Mouse (Mus musculus): ENCODE results near the gene Hecw1. TPM values are rescaled to one million over a fixed set of nuclear protein-coding genes. Genes with fewer than 3 reads are reported as not detected.

Gene Hecw1
- 10 to 100 TPM; 65.4 to 68.6 TPM for total RNA-seq (2021)
- long read RNA-seq, experiment 1, partial matches to known transcripts: 6 of 9 reads
- long read RNA-seq, experiment 1, other reads (novel, unspliced or antisense): 2 of 9 reads
- long read RNA-seq, experiment 2, partial matches to known transcripts: 7 of 13 reads
- long read RNA-seq, experiment 2, other reads (novel, unspliced or antisense): 4 of 13 reads

DNA sequence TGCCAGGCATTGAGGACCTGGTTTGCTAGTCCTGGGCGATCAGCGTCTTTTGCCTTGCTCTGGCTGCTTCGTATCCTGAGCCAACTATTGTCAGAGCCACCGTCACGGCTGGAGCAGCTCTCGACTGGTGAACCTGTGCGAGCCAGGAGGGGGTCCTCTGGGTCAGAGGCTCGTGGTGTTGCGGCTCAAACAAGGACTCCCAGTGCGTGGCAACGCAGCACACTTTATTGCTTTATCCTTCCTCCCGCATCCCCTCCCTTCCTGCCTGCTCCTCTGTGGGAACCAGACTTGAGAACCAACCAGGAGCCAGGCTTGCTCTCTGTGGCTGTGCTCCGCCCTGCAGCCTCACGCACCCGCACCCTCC lies at the start of gene Hecw1:
TSS of gene Hecw1 (minus strand) at position 323 of the 364 bp plus-strand sequence.
- TF ChIP-seq CTCF (conservative IDR thresholded peaks at IDR 0.05): no peak

DNA sequence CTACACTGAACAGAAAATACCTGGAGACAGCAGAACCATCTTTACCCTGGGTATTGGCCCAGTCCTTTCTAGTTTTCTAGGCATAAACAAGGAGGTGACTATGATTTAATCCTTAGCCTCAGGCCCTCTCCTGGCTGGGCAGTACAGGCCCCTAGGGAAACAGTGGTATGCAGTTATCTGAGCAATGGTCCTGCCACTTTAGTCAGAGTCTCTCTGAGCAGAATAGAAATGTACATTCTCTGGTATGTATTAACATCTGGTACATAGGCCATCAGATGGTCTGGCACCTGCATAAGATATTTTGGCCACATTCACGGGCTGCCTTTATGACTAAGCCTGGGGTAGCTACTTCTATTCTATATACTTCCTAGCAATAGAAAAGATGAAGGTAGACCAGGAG lies 38.3 kb upstream of the Hecw1 start:
- no peak for DNase-seq (ENCODE audit: low spot score in 2 of 2)
- H3K27ac ChIP-seq: no peak overlapping the region
- no peak overlapping the region for H3K4me3 ChIP-seq
- no peak for TF ChIP-seq CTCF (conservative IDR thresholded peaks at IDR 0.05)

More for the DNA sequence above, at the start of gene Hecw1:
- Histone ChIP-seq H3K27ac (peak within 1 kb of the TSS; percentile 92), H3K4me3 (peak within 1 kb of the TSS; percentile 76)
- peak; percentile 48 to 56 for DNase-seq (ENCODE audit: low spot score in 2 of 2)

DNA sequence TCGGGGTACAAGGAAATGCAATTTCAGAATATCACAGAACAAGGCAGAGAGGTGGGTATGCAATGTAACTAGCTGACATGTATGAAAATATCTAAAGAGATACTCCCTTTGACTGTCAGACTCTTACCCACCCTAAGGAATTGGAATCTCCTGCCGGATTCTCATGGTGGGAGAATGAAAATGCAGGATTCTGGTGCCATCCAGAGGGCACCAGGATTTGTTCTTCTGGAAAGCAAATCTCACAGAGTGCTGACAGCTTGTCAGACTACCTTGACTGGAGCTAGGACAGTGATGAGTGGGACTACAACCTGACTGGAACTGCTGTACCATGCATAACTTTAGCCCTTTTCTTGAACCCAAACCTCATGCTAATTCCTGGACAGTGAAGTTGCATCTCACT lies 29.6 kb upstream of the Hecw1 start:
- Histone ChIP-seq H3K27ac (no peak overlapping the region), H3K4me3 (no peak overlapping the region)
- peak; percentile 63 for TF ChIP-seq CTCF (conservative IDR thresholded peaks at IDR 0.05)
- DNase-seq (ENCODE audit: low spot score in 2 of 2): no peak

DNA sequence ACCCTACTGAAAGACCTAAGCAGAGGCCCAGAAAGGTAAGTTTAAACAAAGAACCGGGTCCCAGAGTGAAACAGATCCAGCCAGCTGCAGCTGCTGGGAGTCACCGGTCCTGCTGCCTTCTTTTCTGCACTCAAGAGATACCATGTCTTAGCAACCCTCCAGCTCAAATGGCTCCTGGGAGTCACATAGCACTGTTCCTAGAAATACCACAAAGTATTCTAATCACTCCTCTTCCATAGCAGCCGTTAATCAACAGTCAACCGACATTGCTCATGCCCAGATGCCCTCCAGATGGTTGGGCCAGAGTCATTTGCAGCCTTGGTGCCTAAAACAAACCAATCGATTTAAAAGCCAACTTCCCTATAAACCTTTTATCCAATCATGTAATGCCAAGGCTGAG lies 19.8 kb upstream of the Hecw1 start:
- no peak overlapping the region for H3K4me3 ChIP-seq
- TF ChIP-seq CTCF (conservative IDR thresholded peaks at IDR 0.05): no peak
- DNase-seq (ENCODE audit: low spot score in 2 of 2): no peak
- H3K27ac ChIP-seq: no peak overlapping the region

DNA sequence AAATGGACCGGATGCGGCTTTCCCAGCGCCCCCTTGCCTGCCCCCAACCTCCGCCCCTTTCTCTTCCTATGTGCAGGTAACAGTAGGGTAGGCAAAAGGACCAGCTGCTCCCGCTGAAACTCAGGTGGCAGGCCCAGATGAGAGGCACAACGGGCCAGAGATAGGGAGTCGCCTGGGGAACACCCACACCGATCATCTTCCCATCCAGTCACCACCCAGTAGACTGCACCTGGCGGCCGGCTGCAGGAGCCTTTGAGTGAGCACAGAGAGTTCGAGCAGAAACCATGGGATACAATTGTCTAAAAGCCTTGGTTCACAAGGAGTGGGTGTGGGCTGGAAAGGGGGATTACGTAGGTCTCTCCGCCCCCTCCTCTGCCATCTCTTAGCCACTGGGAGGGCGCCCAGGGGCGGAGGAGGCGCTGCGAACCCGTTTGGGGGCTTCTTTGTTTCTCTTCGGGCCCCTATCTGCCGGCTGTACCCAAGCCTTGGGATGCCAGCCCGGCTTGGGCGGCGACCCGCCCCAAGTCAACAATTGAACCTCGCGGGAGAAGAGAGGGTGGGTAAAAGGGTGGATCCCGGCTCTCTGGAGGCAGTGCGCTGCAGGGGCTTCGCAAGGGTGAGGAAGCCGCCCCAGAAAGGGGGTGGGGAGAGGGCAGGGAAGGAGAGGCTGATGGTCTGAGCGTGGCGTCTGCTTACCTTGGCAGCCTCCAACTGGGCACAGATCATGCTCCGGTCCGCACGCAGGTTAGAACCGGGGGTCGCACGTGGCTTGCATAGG lies 711 bp downstream of the Hecw1 start:
- H3K4me3 ChIP-seq: peak overlapping the region; percentile 76
- no peak for TF ChIP-seq CTCF (conservative IDR thresholded peaks at IDR 0.05)
- H3K27ac ChIP-seq: peak overlapping the region; percentile 92
- peak; percentile 39 to 61 for DNase-seq (ENCODE audit: low spot score in 2 of 2)

DNA sequence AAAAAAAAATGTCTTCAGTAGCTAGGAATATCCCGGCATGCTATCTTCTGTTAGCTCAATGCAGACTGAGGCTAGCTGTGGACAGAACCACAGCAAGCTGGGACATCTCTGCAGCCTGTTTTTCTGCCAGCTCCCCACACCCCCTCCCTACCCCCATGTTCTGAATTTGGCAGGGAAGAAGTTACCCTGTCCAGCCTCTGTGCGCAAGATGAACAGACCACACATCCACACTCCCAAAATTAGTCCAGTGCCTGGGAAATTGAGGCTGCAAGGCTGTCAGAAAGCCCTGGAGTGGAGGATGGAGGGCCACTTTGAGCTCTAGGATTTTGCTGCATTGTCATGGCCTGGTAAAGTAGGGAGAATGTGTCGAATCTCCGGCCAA lies 1.3 kb downstream of the Hecw1 start:
- TF ChIP-seq CTCF (conservative IDR thresholded peaks at IDR 0.05): no peak
- H3K4me3 ChIP-seq: peak overlapping the region; percentile 76
- peak overlapping the region; percentile 92 for H3K27ac ChIP-seq
- DNase-seq (ENCODE audit: low spot score in 2 of 2): peak in 1 of 2 experiments; percentile 26

DNA sequence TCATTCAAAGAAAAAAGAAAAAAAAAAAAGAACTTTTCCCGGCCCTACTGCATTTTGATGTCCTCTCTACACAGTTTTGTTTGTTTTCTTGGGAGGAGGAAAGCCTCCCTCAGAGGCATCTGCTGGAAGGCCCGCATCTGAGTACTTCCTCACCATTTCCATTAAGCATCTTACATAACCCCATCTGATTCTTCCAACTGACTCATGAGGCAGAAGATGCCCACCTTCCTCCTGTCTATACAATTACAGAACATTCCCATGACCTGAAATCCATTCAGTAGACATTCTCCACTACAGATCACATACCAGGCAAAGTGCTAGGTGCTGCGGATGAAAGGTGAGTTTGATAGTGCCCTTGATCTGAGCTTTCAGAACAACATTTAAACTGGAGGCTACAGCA lies 3.4 kb downstream of the Hecw1 start:
- Histone ChIP-seq H3K27ac (peak overlapping the region; percentile 92), H3K4me3 (peak overlapping the region; percentile 76)
- no peak for DNase-seq (ENCODE audit: low spot score in 2 of 2)
- TF ChIP-seq CTCF (conservative IDR thresholded peaks at IDR 0.05): no peak

DNA sequence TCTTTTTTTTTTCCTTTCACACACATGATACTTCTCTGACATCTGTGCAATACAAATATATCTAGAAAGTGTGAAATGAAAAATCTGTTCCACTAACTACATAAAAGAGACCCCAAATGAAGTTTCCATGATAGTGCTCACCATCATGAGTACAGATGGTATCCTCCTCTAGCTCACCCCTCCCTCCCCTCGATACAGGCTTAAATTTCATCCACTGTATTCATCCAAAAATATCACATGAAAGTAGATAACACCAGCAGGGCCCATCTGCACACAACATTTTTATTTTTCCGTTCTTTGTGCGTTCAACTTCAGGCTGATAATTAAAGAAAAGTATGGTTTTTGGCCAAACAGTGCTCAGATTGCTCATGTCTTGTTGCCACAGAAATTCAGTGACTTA lies 5.5 kb downstream of the Hecw1 start:
- TF ChIP-seq CTCF (conservative IDR thresholded peaks at IDR 0.05): no peak
- H3K27ac ChIP-seq: peak overlapping the region; percentile 75
- H3K4me3 ChIP-seq: peak overlapping the region; percentile 19; the same call in 1 of the 2 replicates
- peak; percentile 43 to 72 for DNase-seq (ENCODE audit: low spot score in 2 of 2)

DNA sequence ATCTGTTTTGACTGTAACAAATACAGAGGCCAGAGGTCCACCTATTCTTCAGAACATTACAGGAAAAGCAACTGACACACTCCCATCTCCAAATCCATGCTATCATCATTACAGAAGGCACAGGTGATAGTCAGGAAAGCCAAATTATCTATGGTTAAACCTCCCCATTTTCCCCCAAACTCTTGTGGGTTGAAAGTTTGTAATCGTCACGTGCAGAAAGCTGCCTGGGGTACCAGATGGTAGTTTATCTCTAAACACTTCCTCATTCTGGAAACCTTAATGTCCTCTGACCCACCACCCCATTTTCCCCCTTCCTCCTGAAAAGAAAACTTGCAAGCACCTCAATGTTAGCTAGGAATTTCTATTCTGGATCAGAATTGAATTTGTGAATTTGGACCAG lies 7.9 kb downstream of the Hecw1 start:
- TF ChIP-seq CTCF (conservative IDR thresholded peaks at IDR 0.05): no peak
- Histone ChIP-seq H3K4me3 (no peak overlapping the region), H3K27ac (no peak overlapping the region)
- DNase-seq (ENCODE audit: low spot score in 2 of 2): no peak

DNA sequence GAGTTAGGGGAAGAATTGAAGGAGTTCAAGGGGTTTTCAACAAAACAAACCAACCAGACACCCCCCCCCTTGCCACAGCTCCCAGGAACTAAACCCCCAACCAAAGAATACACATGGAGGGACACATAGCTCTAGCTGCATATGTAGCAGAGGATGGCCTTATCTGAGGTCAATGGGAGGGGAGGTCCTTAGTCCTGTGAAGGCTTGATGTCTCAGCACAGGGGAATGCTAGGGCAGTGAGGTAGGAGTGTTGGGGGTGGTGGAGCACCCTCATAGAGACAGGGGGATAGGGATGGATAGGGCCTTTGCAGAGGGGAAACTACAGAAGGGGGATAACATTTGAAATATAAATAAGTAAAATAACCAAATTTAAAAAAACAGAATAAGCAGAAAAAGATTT lies 9.1 kb downstream of the Hecw1 start:
- Histone ChIP-seq H3K4me3 (no peak overlapping the region), H3K27ac (no peak overlapping the region)
- no peak for DNase-seq (ENCODE audit: low spot score in 2 of 2)
- no peak for TF ChIP-seq CTCF (conservative IDR thresholded peaks at IDR 0.05)

DNA sequence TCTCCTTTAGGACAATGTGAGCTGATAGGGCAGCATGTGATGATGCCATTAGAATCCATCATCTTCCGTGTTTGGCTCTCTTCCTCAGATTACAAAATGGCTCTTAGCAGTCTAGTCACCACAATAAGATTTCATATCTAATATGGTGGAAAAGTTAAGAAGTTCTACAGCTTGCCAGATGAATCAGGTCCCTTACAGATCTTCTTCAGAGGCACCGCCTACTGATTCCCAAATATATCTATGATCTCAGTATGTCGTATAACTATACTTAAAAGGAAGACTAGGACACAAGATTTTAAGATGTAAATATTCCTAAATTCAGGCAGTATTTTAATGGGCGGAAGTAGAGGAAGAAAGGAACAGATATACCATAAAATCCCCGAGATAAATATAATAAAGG lies 16.3 kb downstream of the Hecw1 start:
- H3K4me3 ChIP-seq: no peak overlapping the region
- no peak overlapping the region for H3K27ac ChIP-seq
- TF ChIP-seq CTCF (conservative IDR thresholded peaks at IDR 0.05): no peak
- DNase-seq (ENCODE audit: low spot score in 2 of 2): no peak

DNA sequence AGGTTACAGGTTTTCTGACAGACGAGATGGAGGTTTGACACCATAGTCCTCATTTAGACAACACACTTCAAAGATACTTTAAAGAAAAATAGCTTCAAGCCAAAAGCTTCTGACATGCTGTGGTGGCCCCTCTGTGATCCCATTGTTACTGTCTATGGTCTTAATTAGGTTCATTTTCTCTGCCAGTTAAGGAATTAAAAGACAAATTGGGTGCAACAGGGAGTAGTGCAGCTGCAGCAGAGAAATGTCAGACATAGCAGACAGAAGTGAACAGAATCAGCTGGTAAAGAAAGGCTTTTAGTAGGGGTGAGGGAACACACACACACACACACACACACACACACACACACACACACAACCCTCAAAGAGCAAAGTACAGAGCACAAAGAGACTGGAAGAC lies 22.8 kb downstream of the Hecw1 start:
- no peak for TF ChIP-seq CTCF (conservative IDR thresholded peaks at IDR 0.05)
- no peak overlapping the region for H3K4me3 ChIP-seq
- no peak for DNase-seq (ENCODE audit: low spot score in 2 of 2)
- H3K27ac ChIP-seq: no peak overlapping the region

DNA sequence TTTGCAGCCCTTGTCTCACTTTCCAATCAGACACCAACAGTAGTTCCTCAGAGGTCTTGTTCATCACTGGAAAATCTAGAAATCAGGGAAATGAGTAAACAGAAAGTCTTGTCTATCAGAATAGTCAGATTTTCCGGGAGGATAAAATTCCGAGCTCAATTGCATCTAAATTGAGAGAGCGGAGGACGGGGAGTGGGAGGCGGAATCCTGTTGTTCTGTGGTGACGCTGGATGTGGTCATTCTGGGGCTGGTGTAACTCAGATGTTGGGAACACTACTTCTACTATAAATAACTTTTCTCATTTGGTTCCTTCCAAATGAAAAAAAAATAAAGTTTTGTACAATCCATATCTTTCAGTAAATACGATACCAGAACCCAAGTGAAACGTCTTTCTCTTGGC lies 24.2 kb downstream of the Hecw1 start:
- DNase-seq (ENCODE audit: low spot score in 2 of 2): no peak
- Histone ChIP-seq H3K4me3 (no peak overlapping the region), H3K27ac (no peak overlapping the region)
- no peak for TF ChIP-seq CTCF (conservative IDR thresholded peaks at IDR 0.05)

DNA sequence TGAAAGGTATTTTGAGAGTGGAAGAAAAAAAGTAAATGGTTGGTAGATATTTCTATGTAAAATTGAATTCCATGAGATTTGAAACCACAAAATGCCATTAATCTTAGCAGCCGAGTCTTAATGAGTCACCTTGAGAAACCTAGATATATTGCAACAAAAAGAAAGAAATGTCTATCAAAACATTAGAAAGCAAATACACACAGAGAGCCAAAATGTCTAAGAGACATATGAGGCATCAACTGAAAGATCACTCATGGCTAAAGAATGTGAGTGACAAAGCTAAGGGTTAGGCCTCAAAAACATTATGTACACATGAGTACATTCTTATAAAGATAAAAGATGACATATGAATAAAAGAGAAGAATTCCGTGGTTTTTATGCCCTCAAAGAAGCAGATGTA lies 26.1 kb downstream of the Hecw1 start:
- no peak overlapping the region for H3K27ac ChIP-seq
- no peak for TF ChIP-seq CTCF (conservative IDR thresholded peaks at IDR 0.05)

More for the DNA sequence above, 26.1 kb downstream of the Hecw1 start:
- DNase-seq (ENCODE audit: low spot score in 2 of 2): no peak
- no peak overlapping the region for H3K4me3 ChIP-seq

All from layer of hippocampus, adult 2 months (tissue).